Mouse (Mus musculus): ENCODE results near the gene Slc12a6.
"Not testable (repeated sequence)": the region's sequence is repeated elsewhere in the genome, so short reads cannot be mapped to it uniquely, and the experiment has no call there.

Slc12a6 gene

DNA sequence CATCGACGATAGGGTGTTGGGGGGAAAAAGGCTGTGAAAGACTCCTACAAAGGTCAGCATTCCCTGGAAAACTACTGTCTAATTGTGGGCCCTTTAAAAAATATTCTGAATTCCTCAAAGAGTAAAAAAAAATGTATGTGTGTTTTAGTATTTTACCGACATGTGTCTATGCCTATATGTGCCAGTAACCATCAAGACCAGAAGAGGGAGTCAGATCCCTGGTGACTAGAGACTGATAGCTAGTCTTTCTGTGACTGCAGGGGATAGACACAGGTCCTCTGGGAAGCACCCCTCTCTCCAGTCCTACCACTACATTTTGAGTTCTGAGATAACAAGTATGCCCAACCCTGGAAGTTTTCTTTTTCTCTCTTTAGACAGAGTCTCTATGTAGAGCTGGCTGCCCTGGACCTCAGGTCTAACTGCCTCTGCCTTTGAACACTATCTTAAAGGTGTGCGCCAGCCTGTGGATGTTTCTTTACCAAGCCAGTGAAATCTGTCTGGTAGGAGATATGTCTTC lies 2.8 kb upstream of the Slc12a6 start:
- peak; percentile 35 for DNase-seq (ENCODE audit: low spot score)

- DNase-seq (ENCODE audit: low spot score), result no peak
These were observed 1.3 kb upstream of the Slc12a6 start for GRCm38 (mm10) chr2:112264364-112264763.

- peak; percentile 65 for DNase-seq (ENCODE audit: low spot score)
These were observed 592 bp downstream of the Slc12a6 start, which contains the start of gene Gm21985 for GRCm38 (mm10) chr2:112266242-112266592. Gene Gm21985 (plus strand): TSS chr2:112266314.

DNA sequence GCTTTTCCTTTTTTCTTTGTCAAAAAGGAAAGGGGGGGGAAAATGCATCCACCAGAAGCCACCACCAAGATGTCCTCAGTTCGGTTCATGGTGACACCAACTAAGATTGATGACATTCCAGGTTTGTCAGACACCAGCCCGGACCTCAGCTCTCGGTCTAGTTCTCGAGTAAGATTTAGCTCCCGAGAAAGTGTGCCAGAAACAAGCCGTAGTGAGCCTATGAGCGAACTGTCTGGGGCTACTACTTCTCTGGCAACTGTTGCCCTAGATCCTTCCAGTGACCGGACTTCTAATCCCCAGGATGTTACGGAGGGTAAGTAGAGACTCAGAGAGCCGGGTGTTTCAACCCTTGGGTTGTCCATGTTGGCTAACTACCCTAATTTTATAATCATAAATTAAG lies 1.2 kb downstream of the Slc12a6 start:
- DNase-seq (ENCODE audit: low spot score), result peak; percentile 20

DNA sequence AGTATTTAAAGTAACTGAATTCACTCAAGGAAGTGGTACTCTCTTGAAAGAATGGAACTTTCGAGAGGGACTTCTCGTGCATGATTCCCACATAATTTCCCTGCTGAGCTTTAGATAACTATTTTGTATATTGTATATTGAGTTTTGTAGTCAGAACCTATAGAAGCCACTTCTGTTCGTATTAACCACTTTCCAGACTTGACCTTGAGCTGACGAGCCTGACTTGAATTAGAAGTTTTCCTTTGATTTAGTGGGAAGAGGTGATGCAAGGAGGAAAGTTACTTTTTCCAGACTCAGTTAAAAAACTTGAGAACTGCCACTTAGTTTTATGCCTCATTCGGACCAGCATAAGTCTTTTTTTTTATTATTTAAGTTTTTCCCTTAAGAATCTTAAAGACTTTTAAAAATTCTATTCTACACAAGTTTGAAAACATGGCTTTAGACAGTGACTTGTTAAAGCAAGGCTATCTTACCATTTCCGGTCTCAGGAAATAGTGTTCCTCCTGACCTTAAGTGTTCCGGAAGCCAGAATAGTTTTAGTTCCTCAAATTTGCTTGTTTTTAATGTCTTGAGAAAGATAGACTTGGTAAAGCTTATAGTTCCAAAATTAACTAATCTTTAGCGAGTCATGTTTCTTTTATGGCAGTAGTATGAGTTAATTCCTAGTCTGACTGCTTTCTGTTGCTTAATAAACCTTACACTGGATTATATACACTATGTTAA lies 2.1 kb downstream of the Slc12a6 start:
- DNase-seq (ENCODE audit: low spot score), result no peak

DNA sequence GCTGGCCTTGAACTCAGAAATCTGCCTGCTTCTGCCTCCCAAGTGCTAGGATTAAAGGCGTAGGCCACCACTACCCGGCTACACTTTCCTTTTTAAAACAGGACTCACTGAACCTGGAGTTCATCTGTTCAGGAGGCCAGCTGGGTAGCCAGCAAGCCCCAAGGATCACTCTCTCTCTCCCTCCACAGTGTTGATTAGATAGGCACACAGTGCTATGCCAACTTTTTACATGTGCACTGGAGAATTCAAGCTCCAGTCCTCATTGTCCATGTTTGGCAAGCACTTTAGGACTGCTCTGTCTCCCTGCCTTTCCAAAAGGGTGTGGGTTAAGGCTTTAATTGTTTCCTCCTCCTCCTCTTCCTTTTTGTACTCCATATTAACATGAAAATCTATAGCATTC lies 4.4 kb downstream of the Slc12a6 start:
- DNase-seq (ENCODE audit: low spot score), result no peak

DNA sequence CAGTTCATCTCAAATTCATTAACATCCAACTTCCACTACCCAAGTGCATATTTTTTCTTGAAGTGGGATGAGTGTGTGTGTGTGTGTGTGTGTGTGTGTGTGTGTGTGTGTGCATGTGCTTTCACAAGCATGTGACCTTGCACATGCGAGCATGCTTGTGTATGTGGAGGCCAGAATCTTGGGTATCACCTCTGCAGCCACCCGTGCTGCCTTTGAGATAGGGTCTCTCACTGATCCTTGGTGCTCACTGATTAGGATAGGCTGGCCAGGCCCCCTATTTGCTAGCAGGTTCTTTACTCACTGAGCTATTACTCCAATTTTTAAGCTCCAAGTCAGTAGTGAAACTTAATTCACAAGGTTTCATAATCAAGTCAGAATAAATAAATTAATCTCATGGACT lies 7.3 kb downstream of the Slc12a6 start:
- DNase-seq (ENCODE audit: low spot score), result no peak

- DNase-seq (ENCODE audit: low spot score), result no peak
These were observed 7.8 kb downstream of the Slc12a6 start for GRCm38 (mm10) chr2:112273474-112273873.

DNA sequence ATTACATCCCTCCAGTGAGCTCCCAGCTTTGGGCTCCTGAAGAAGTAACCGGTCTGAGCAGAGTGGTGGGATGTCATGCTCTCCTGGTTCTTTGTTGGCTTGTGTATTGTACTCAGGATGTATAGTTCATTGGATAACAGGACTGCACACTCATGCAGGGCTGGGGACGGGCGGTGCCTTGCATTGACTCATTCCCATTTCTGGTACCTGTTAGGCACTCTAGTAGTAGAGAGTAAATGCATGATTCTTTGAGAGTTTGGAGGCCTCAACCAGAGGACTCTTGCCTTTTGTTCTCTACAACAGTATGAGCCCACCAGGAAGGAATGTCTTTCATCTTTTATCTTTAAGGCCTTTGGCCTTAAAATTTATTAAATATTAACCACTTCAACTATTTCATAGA lies 11.2 kb downstream of the Slc12a6 start:
- DNase-seq (ENCODE audit: low spot score), result no peak

DNA sequence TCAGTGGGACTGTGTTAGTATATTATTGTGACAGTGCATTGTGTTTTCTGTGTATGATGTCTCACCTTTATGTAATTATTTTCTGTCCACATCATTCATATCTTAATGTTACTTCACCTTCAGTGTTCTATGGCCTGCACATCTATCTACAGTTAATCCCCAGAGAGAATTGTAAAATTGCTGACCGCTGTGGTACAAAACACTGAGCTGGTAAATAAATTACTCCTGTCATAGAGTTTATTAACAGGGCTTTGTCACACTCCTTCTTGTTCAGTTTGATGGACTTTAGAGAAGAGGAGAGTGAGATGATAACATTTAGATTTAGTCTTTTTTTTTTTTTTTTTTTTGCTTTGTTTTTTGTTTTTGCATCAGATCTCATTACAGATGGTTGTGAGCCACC lies 17.2 kb downstream of the Slc12a6 start:
- no peak for DNase-seq (ENCODE audit: low spot score)

GRCm38 (mm10) chr2:112284363-112285030 lies 18.9 kb downstream of the Slc12a6 start:
- peak; percentile 78 for DNase-seq (ENCODE audit: low spot score)

- DNase-seq (ENCODE audit: low spot score), result no peak
These were observed 19.4 kb downstream of the Slc12a6 start for GRCm38 (mm10) chr2:112285031-112285390.

DNA sequence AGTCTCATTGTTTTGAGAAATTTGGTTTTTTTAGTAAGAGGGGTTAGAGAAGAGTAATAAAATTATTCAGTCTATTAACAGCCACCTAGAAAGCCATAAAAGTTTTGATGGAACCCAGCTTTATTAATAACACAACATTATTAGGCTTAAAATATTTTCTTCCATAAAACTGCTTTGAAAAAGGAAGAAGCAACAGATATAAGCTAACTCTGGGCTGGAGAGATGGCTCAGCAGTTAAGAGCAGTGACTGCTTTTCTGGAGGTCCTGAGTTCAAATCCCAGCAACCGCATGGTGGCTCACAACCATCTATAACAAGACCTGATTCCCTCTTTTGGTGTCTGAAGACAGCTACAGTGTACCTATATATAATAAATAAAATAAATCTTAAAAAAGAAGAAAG lies 20.4 kb downstream of the Slc12a6 start:
- DNase-seq (ENCODE audit: low spot score), result not testable (repeated sequence)

- no peak for DNase-seq (ENCODE audit: low spot score)
These were observed 21.4 kb downstream of the Slc12a6 start for GRCm38 (mm10) chr2:112287059-112287458.

GRCm38 (mm10) chr2:112289507-112289906 lies 23.9 kb downstream of the Slc12a6 start:
- no peak for DNase-seq (ENCODE audit: low spot score)

DNA sequence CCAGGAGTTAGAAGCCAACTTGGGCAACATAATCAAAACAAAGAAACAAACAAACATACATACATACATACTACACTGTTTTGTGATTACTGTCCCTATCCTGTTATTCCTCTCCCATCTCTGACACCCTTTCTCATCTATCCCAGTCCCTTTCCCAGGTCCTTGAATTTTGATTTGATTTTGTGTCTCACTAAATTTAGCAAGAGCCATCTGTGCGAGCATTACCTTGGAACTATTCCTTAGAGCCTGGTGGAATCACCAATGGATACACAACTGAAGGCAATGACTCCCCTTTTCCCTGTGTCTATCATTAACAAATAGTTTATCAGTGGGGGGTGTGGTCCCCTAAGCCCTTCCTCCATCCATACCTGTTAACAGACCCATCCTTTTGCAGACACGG lies 27.2 kb downstream of the Slc12a6 start:
- DNase-seq (ENCODE audit: low spot score), result no peak

- no peak for DNase-seq (ENCODE audit: low spot score)
These were observed 30.6 kb downstream of the Slc12a6 start for GRCm38 (mm10) chr2:112296211-112296610.

GRCm38 (mm10) chr2:112298221-112298620 lies 32.6 kb downstream of the Slc12a6 start:
- no peak for DNase-seq (ENCODE audit: low spot score)

DNA sequence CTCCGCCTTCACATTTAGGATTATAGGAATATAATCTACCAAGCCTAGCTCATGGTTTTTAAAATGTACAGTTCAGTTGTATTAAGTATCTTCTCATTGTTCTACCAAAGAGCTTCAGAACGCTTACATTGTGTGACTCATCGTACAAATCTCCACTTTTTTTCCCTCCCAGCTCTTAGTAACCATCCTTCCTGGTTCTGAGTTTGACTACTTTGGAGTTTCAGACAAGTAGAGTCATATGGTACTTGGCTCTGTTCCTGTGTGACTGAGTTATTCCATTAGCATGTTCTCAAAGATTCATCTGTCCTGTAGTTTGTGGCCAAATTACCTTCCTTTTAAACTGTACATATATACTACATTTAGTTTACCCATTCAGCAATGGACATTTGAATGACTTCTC lies 43.0 kb downstream of the Slc12a6 start:
- DNase-seq (ENCODE audit: low spot score), result no peak

DNA sequence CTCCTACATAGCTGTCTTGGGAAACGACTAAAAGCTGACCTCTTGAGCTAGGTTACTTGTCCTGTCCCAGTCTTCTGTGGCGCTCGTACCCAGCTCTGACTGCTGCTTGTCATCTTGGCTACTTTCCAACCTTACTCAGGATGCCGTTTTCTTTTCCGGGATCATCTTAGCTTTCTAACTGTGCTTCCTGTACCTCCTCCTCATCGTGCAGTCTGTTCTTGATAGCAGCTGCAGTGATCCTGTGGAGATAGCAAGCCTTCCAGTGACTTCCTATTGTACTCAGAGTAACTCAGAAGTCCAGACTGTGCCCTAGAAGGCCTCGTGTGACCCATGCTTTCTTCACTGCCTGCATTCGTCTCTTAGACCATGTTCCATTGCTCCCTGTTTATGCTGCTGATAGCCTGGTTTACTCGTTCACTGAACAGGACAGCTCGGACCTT lies 43.6 kb downstream of the Slc12a6 start:
- peak; percentile 42 for DNase-seq (ENCODE audit: low spot score)

GRCm38 (mm10) chr2:112315638-112316037 lies 50.0 kb downstream of the Slc12a6 start:
- DNase-seq (ENCODE audit: low spot score), result no peak

DNA sequence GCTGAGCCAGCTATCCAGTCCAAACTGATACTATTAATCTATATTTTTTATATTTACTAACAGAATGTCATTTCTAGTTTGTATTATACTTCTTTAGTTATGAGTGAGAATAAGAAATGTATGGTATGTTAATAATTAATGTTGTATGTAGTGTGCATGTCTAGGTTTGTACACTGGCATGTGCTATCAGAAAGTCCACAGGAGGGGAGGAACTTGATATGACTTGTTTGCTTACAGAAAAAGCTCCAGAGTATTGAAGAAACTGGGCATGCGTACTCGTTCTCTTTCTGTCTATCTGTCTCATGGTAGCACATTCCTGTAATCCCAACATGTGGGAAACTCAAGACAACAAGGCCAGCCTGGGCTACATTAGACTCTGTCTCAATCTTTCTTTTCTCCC lies 52.6 kb downstream of the Slc12a6 start:
- no peak for DNase-seq (ENCODE audit: low spot score)

GRCm38 (mm10) chr2:112318905-112319304 lies 53.3 kb downstream of the Slc12a6 start:
- no peak for DNase-seq (ENCODE audit: low spot score)
